Mouse (Mus musculus): ENCODE measurements around the gene Dusp22. TPM values are rescaled to one million over a fixed set of nuclear protein-coding genes. Genes with fewer than 3 reads are reported as not detected.
A peak's percentile ranks its signal among the peaks of the same experiment; 100 is the strongest.

Gene Dusp22
- total RNA-seq, 2 experiments from 2014 or later, result 37.7 to 46.2 TPM

GRCm38 (mm10) chr13:30750461-30751303, 90.9 kb downstream of the Dusp22 start:
- DNase-seq, result peak; percentile 14

- no peak for DNase-seq
Measured at GRCm38 (mm10) chr13:30751304-30751580, 91.4 kb downstream of the Dusp22 start.

DNA sequence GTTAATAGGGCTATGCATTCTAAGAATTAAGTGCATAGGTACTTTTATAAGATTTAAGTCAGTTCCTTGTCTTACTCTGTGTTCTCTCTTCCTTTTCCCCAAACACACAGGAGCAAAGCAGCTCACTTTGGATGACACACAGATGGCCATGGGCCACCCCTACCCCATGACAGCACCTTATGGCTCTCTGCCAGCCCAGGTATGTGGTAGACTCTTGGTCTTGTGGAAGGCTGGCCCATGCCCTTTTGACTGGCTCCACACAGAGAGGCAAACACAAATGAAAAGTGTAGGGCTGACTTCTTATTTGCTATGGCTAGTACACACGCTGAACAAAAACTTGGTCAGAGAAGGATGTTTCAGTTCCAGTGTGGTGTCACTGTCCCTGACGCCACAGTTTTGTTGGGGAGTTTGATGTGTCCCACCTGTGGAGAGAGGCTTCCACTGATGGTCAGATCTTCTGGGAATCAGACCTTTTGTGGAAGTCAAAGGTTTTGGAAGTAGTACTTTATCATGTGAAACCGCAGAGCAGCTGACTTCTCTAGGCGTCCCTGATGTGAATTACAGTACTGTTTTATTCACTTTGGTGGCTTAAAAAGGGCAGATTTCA, 92.9 kb downstream of the Dusp22 start:
- DNase-seq, result no peak

- DNase-seq, result no peak
Measured at GRCm38 (mm10) chr13:30753441-30753840, 93.6 kb downstream of the Dusp22 start.

- DNase-seq, result no peak
Measured at GRCm38 (mm10) chr13:30754066-30754465, 94.3 kb downstream of the Dusp22 start.

- DNase-seq, result no peak
Measured at GRCm38 (mm10) chr13:30754825-30755476, 95.2 kb downstream of the Dusp22 start.

- no peak for DNase-seq
Measured at GRCm38 (mm10) chr13:30755577-30755976, 95.8 kb downstream of the Dusp22 start.

- no peak for DNase-seq
Measured at GRCm38 (mm10) chr13:30755998-30756639, 96.3 kb downstream of the Dusp22 start.

GRCm38 (mm10) chr13:30757264-30757900, 97.6 kb downstream of the Dusp22 start:
- no peak for DNase-seq

DNA sequence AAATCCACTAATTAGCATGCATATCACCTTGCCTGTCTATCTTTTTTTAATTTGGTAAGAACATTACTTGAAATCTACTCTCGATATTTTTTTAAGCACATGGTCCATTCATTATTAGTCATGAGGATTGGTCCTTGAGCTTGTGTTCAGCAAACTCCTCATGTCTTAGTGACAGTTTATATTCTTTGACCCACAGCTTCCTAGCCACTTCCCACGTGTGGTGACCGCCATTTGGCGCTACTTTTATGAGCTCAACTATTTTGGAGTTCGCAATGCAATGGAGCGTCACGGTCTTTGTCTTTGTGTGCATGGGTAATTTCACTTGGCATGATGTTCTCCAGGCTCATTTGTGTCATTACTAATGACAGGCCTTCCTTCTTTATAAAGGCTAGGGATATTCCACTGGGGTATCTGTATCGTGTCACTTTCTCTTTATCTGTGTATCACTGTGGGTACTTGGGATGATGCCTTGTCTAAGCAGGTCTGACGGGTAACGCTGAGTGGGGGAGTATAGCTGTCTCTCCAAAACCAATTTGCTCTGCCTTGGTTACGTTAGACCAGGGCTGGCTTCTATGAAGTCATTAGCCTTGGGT, 99.1 kb downstream of the Dusp22 start:
- DNase-seq, result no peak

DNA sequence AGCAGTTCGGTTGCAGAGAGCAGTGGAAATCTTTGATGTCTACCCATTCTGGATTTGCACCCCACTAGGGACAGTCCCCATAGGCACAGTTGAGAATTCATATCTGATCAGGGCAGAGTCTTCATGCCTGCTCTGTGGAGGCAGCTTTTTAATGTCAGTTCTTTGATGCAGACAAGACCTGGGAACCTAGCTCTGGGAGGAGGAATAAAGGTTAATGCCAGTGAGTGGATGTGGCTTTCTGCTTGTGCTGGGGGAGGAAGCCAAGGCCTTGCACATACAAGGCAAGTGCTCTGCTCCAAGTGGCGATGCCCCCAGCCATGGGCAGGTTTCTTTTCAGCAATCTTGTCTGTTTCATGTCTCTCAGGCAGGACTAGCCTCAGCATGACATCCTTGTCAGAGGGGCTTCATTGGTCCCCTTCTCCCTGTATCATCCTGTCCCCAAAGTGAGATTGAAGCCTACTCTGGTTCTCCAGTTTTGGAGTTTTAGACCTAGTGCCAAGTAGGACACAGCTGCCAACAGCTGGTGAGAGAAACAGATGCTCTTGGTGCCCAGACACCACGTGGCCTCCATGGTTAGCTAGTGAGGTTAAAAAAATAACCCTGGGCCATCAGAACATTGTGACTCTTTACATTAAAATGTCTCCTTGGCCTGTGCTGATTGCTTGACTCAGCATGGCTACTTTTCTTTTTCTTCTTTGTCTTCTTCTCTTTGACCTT, 100.7 kb downstream of the Dusp22 start:
- no peak for DNase-seq

Other genes starting within 250 kb of the Dusp22 start
- gene Uqcrfs1, start 114.6 kb upstream of the Dusp22 start, total RNA-seq (2021), result 100 to 1,000 TPM; 621 to 635 TPM
- gene Irf4, start 89.2 kb downstream of the Dusp22 start, total RNA-seq (2021), result 10 to 100 TPM in 1 of 2 experiments, 1 to 10 TPM in 1; 4.4 to 41.3 TPM

Measured in adrenal gland, postnatal 10 days (tissue).